Mouse (Mus musculus): ENCODE results near the gene Cts3.
"Not testable (repeated sequence)": the region's sequence is repeated elsewhere in the genome, so short reads cannot be mapped to it uniquely, and the experiment has no call there.

Cts3 gene

GRCm38 (mm10) chr13:61570027-61570426 lies at the start of gene Cts3:
Gene Cts3 (minus strand): TSS chr13:61570127.
- no peak for DNase-seq (ENCODE audit: low spot score in 2 of 2)

- DNase-seq (ENCODE audit: low spot score in 2 of 2) = not testable (repeated sequence)
Measured at GRCm38 (mm10) chr13:61568074-61568473, 1.9 kb downstream of the Cts3 start, which contains the start of gene Gm49352. Gene Gm49352 (minus strand): TSS chr13:61568174.

- no peak for DNase-seq (ENCODE audit: low spot score in 2 of 2)
Measured at GRCm38 (mm10) chr13:61541631-61542030, 28.3 kb downstream of the Cts3 start, which contains the start of gene Ctsm. Gene Ctsm (minus strand): TSS chr13:61541839.

Measured in frontal cortex, postnatal 10 days (tissue).